Mouse (Mus musculus) R1 (cell line): ENCODE data around the gene Fez1.

ENCODE experiments used
- DNase-seq: peaks from one replicate; pipeline ENCODE4 v3.0.0-alpha.2; 2018; ENCODE audit warnings: low read depth, low spot score

Fez1 gene

DNA sequence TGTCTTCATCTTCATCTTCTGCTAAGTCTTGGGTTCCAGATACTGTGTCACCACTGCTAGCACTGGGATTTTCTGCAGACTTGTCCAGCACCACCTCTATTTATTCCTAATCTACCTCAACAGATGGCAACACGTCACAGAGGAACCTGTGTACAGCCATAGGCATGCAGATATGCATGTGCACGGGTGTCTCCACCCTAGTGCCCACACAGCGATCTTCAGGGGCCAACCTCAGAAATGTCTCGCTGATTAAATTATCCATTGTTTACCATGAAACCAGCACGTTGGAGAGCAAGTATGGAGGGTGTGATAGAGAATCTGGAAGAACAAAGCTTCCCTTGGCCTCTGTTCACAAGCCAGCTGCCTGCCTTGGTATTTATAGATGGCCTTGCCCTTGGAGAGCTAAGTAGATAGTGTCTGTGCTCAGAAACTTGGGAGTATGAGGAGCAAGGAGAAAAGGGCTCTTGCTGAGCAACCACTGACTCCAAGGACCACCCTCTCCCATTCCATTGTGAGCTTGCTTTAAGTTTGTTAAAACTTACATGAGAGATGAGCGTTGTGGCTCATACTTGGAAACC, 71.8 kb downstream of the Fez1 start:
- no peak for DNase-seq

DNA sequence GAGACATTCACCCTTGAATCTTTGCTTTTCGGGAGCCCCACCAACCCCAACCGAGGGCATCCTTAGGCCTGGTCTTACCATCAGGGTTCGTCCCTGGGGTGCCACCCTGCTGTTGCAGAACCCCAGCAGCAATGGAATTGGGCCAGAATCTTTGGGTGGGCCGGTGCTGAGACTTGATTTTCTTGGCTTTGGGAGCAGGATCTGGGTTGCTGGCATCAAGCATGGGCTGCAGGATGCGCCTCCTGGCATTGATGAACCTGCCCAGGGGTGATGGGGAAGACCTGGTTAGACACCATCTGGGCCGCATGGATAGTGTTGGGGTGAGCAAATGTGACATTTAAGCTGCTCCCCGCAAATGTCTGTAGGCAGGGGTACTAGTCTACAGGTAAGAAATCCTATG, 72.6 kb downstream of the Fez1 start:
- DNase-seq, result no peak

GRCm38 (mm10) chr9:36895009-36895693, 73.5 kb downstream of the Fez1 start:
- DNase-seq, result peak; percentile 75

- DNase-seq, result no peak
These were observed 76.9 kb downstream of the Fez1 start for GRCm38 (mm10) chr9:36898560-36898959.

DNA sequence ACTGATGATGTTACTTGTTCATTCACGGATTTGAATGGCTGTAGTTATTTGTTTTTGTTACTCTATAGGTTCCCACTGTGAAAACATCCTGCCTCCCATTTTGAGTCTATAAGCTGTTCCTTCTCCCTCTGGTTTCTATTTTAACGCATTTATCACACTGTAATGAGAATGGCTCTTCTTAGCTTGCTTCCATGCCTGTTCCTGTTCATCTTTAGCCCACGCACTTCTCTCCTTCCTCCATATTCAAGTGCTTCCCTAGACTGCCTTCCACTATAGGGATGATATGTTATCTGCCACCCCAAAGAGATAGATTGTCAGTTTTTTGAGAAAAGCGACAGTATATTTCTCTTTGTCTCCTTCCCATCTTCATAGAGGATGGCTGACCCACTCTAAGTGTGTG, 78.8 kb downstream of the Fez1 start:
- no peak for DNase-seq

DNA sequence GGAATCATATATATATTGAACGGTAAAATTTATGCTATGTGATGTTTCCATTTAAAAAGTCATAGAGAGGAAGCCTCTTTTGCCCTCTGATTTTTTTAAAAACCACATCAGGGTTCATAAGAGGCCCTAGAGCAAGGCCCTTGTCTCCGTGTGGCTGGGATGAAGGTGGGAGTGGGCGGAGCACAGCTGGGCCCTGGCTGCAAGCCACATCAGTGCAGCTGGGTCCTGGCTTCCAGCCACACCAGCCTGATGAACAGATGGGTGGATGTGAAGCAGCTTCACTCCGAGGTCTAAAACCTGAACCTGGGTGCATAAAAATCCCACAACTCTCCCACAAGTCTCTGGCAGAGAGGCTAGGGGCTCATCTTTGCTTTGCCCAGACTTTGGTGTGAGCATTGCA, 83.8 kb downstream of the Fez1 start:
- DNase-seq, result no peak

- DNase-seq, result peak; percentile 79
These were observed 94.7 kb downstream of the Fez1 start for GRCm38 (mm10) chr9:36916362-36916761.

GRCm38 (mm10) chr9:36916915-36917314, 95.3 kb downstream of the Fez1 start:
- peak; percentile 33 for DNase-seq

DNA sequence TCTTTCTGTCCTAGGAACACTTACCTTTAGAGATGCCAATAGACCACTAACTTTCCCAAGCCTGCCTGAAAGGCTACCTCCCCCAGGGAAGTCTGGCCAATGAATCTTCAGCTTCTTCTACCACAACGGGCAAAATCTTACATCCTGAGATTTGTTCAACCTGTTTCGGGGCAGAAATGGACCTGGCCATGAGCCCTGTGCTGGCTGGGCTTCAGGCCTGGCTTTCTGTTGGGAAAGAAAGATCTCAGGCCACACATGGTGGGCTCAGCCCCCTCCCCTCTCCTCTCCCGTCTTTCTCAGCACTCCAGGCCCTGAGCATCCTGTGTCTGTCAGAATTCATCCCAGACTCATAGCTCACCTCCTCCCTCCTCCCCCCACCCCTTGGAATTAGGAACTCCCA, 96.9 kb downstream of the Fez1 start:
- no peak for DNase-seq

- no peak for DNase-seq
These were observed 97.8 kb downstream of the Fez1 start for GRCm38 (mm10) chr9:36919472-36919871.

- DNase-seq, result no peak
These were observed 100.2 kb downstream of the Fez1 start for GRCm38 (mm10) chr9:36921718-36922415.

DNA sequence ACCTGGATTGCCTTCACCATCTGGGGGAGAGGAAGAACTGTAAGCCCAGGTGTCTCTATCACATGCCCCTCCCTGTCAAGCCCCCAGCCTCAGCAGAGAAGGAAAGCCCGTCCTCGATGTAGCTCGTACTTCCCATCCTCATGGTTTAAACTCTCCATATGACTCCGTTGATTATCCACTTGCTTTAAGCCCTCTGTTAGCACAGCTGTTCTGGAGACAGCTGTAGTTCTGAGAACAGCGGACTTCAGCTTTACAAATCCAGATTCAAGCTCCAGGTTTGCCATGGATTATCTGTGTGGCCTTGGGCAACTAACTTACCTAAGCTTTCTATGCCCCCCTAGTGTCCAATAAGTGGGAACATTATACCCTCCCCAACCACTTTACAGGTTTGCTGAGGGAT, 102.1 kb downstream of the Fez1 start:
- DNase-seq, result no peak
